Mouse (Mus musculus): ENCODE measurements at regions not wholly inside any gene's neighbourhood (a gene's known extent, or its start where the extent isn't known, plus 50 kb on each side); places are given as distances from the start of the nearest gene placed in this dataset.

DNA sequence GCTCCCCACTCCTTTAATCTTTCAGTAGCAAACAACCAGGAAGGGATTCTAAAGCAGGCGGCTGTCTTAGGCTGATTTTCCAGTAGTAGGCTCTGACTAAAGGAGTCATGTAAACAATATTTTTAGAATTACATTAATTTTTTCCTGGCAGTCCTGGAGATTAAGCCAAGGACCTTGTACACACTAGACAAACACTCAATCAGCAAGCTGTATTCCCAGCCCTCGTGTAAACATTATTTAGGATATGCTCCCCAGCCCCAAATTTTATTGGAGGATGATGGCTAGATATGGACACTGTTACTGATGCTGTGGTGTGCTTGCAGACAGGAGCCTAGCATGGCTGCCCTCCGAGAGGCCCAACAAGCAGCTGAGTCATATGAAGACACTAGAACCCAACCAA lies 56.6 kb upstream of the Chd6 start:
- no peak for TF ChIP-seq POLR2A (IDR thresholded peaks at IDR 0.05; ENCODE audit: low read depth, low read length)
- TF ChIP-seq CTCF (IDR thresholded peaks at IDR 0.05; ENCODE audit: extremely low read depth, insufficient read length, insufficient replicate concordance, low read depth, low read length) = no peak

All from small intestine, adult 2 months (tissue).